Mouse (Mus musculus) kidney, postnatal 36 days (tissue): ENCODE results near the gene Hs3st5.
A peak's percentile ranks its signal among the peaks of the same experiment; 100 is the strongest.
"Not testable (repeated sequence)": the region's sequence is repeated elsewhere in the genome, so short reads cannot be mapped to it uniquely, and the experiment has no call there.

ENCODE experiments used
- DNase-seq, 2 experiments: peaks; one replicate each; pipeline ENCODE4 v3.0.0; 2021 to 2022; ENCODE audit warnings: mixed read lengths in 2 of 2

Hs3st5 gene

GRCm38 (mm10) chr10:36506727-36507555 is at the start of gene Hs3st5:
Gene Hs3st5 (plus strand): TSS chr10:36506814.
- peak in 1 of 2 experiments; percentile 7 for DNase-seq

GRCm38 (mm10) chr10:36468664-36469063 is 38.0 kb upstream of the Hs3st5 start:
- no peak for DNase-seq

- DNase-seq = no peak
These were observed 35.5 kb upstream of the Hs3st5 start for GRCm38 (mm10) chr10:36471135-36471534.

- no peak for DNase-seq
These were observed 31.8 kb upstream of the Hs3st5 start for GRCm38 (mm10) chr10:36474834-36475233.

- DNase-seq = no peak
These were observed 29.1 kb upstream of the Hs3st5 start for GRCm38 (mm10) chr10:36477543-36477942.

GRCm38 (mm10) chr10:36483362-36483761 is 23.3 kb upstream of the Hs3st5 start:
- DNase-seq = no peak

GRCm38 (mm10) chr10:36484011-36484410 is 22.6 kb upstream of the Hs3st5 start:
- no peak for DNase-seq

GRCm38 (mm10) chr10:36484728-36485300 is 21.8 kb upstream of the Hs3st5 start:
- no peak for DNase-seq

- no peak for DNase-seq
These were observed 13.0 kb upstream of the Hs3st5 start for GRCm38 (mm10) chr10:36493566-36493965.

GRCm38 (mm10) chr10:36499713-36500112 is 6.9 kb upstream of the Hs3st5 start:
- no peak for DNase-seq

- no peak for DNase-seq
These were observed 434 bp upstream of the Hs3st5 start for GRCm38 (mm10) chr10:36506033-36506726.

- DNase-seq = no peak
These were observed 899 bp downstream of the Hs3st5 start for GRCm38 (mm10) chr10:36507556-36507870.

GRCm38 (mm10) chr10:36507991-36508546 is 1.5 kb downstream of the Hs3st5 start:
- DNase-seq = no peak

- DNase-seq = no peak
These were observed 2.9 kb downstream of the Hs3st5 start for GRCm38 (mm10) chr10:36509477-36509876.

GRCm38 (mm10) chr10:36523881-36524280 is 17.3 kb downstream of the Hs3st5 start:
- DNase-seq = no peak

GRCm38 (mm10) chr10:36533633-36534335 is 27.2 kb downstream of the Hs3st5 start:
- no peak for DNase-seq

GRCm38 (mm10) chr10:36546622-36547021 is 40.0 kb downstream of the Hs3st5 start:
- DNase-seq = peak; percentile 2 to 6

- not testable (repeated sequence) for DNase-seq
These were observed 41.1 kb downstream of the Hs3st5 start for GRCm38 (mm10) chr10:36547713-36548112.

GRCm38 (mm10) chr10:36554057-36554456 is 47.4 kb downstream of the Hs3st5 start:
- DNase-seq = no peak

- no peak for DNase-seq
These were observed 48.6 kb downstream of the Hs3st5 start for GRCm38 (mm10) chr10:36554941-36555888.

GRCm38 (mm10) chr10:36556128-36556527 is 49.5 kb downstream of the Hs3st5 start:
- DNase-seq = no peak

GRCm38 (mm10) chr10:36557673-36558072 is 51.1 kb downstream of the Hs3st5 start:
- no peak for DNase-seq
